Mouse (Mus musculus) erythroblast, adult 5-6 weeks (primary cell): ENCODE measurements around the gene Crybb1. TPM values are rescaled to one million over a fixed set of nuclear protein-coding genes. Genes with fewer than 3 reads are reported as not detected.
A peak's percentile ranks its signal among the peaks of the same experiment; 100 is the strongest.

ENCODE experiments used
- ATAC-seq: replicated peaks from 2 replicates; pipeline ENCODE4 v1.8.0; 2016; ENCODE audit warnings: moderate number of reproducible peaks, mild to moderate bottlenecking, moderate TSS enrichment, inconsistent platforms; ENCODE audit not compliant: poor library complexity, low FRiP score, severe bottlenecking
- total RNA-seq, 2 experiments: library from RNA; stranded (forward) in 1 of 2; stranded (reverse) in 1 of 2; fragments of 150-400 nt in 1 of 2; fragments of 200-764, 138-1000 nt in 1 of 2; gene quantifications; 2 replicates each; pipeline versions ENCODE4 v1.2.3 to v1.2.4; 2015 to 2017; ENCODE audit warnings: low replicate concordance in 2 of 2

Crybb1 gene
- total RNA-seq, 2 experiments from 2014 or later, result not detected

GRCm38 (mm10) chr5:112260818-112261217 is 5.2 kb downstream of the Crybb1 start:
- ATAC-seq, result no peak

GRCm38 (mm10) chr5:112264099-112264498 is 8.5 kb downstream of the Crybb1 start:
- ATAC-seq, result no peak

GRCm38 (mm10) chr5:112265110-112265509 is 9.5 kb downstream of the Crybb1 start:
- ATAC-seq, result no peak

GRCm38 (mm10) chr5:112265515-112265914 is 9.9 kb downstream of the Crybb1 start:
- no peak for ATAC-seq

GRCm38 (mm10) chr5:112266011-112266777 is 10.6 kb downstream of the Crybb1 start:
- no peak for ATAC-seq

- ATAC-seq, result no peak
These were observed 15.3 kb downstream of the Crybb1 start for GRCm38 (mm10) chr5:112270764-112271541.

- ATAC-seq, result no peak
These were observed 17.3 kb downstream of the Crybb1 start for GRCm38 (mm10) chr5:112272934-112273333.

GRCm38 (mm10) chr5:112273746-112274463 is 18.3 kb downstream of the Crybb1 start:
- ATAC-seq, result no peak

- ATAC-seq, result no peak
These were observed 19.6 kb downstream of the Crybb1 start for GRCm38 (mm10) chr5:112275021-112275804.

- peak; percentile 91 for ATAC-seq
These were observed 20.8 kb downstream of the Crybb1 start, which contains the start of gene Tpst2 for GRCm38 (mm10) chr5:112276267-112276873. Gene Tpst2 (plus strand): TSS chr5:112276691.

GRCm38 (mm10) chr5:112276907-112277348 is 21.3 kb downstream of the Crybb1 start:
- ATAC-seq, result peak; percentile 4; the same call in 1 of the 2 replicates

GRCm38 (mm10) chr5:112277906-112278470 is 22.4 kb downstream of the Crybb1 start:
- ATAC-seq, result no peak

- no peak for ATAC-seq
These were observed 23.8 kb downstream of the Crybb1 start for GRCm38 (mm10) chr5:112279181-112280021.

- no peak for ATAC-seq
These were observed 24.5 kb downstream of the Crybb1 start for GRCm38 (mm10) chr5:112280151-112280550.

GRCm38 (mm10) chr5:112280863-112281660 is 25.4 kb downstream of the Crybb1 start:
- no peak for ATAC-seq

GRCm38 (mm10) chr5:112281676-112282075 is 26.1 kb downstream of the Crybb1 start:
- no peak for ATAC-seq

GRCm38 (mm10) chr5:112282123-112282779 is 26.6 kb downstream of the Crybb1 start:
- ATAC-seq, result no peak
